Mouse (Mus musculus) heart, adult 9 months (tissue): ENCODE data around the gene Olfr679.
"Not testable (repeated sequence)": the region's sequence is repeated elsewhere in the genome, so short reads cannot be mapped to it uniquely, and the experiment has no call there.

Experiments
- DNase-seq, 2 experiments: peaks; one replicate each; pipeline ENCODE4 v3.0.0; 2022; ENCODE audit warnings: low spot score in 2 of 2

The Olfr679 gene

GRCm38 (mm10) chr7:105080905-105081304, at the start of gene Olfr679:
Gene Olfr679, plus strand, starts transcription at chr7:105081205.
- DNase-seq, result no peak

GRCm38 (mm10) chr7:105032398-105032797, 48.6 kb upstream of the Olfr679 start, which contains the start of gene Olfr676:
Gene Olfr676, plus strand, starts transcription at chr7:105032698.
- DNase-seq, result no peak

- DNase-seq, result not testable (repeated sequence)
These were observed 47.2 kb upstream of the Olfr679 start for GRCm38 (mm10) chr7:105033836-105034235.

GRCm38 (mm10) chr7:105058951-105059350, 22.1 kb upstream of the Olfr679 start:
- DNase-seq, result no peak

- DNase-seq, result no peak
These were observed 16.8 kb upstream of the Olfr679 start, which contains the start of gene Olfr678 for GRCm38 (mm10) chr7:105064175-105064574. Gene Olfr678, plus strand, starts transcription at chr7:105064475.

- not testable (repeated sequence) for DNase-seq
These were observed 11.7 kb downstream of the Olfr679 start, which contains the start of gene Olfr680-ps1 for GRCm38 (mm10) chr7:105092717-105093116. Gene Olfr680-ps1, minus strand, starts transcription at chr7:105092817.

GRCm38 (mm10) chr7:105116536-105116935, 35.5 kb downstream of the Olfr679 start, which contains the start of gene Olfr681:
Gene Olfr681, plus strand, starts transcription at chr7:105116836.
- no peak for DNase-seq
